ENCODE assay signal across 13 mouse cellular contexts in the genomic region with DNA sequence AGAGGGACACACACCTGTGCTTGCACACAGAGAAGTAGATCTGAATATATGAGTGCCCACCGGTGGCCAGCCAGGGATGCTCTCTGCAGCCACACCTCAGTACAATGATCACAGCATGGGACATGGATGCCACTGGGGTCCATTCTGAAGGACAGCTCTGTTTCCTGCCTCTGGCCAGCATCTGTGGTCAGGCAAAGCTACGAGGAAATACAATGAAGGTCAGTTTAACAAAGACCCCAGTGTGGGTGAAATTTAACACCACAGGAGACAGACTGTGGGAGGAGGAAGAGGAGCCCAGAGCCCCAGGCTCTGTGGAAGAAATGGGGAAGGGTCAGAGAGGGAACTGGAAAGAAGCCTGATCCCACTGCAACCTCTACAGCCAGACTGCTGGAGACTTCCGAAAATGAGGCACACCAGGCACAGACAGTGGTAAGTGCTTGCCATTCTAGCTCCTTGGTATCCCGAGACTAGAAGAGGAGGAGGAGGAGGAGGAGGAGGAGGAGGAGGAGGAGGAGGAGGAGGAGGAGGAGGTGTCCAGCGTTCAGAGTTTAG.
DNase-seq lines count a peak whose midpoint lies in the region; ATAC-seq lines count a peak whose summit lies in the region.
"Had no signal": no experiment of that assay in that cellular context is flagged by ENCODE, and none has a peak within 500 bp of the region (broad histone marks: within the 10 kb centered on the region; RNA-seq: fewer than 3 reads in every experiment).

No protein-coding gene starts in this region.

- 15% methylated on average over 4 of the region's 5 CpGs for WGBS in kidney, embryonic 14.5 days
- WGBS in midbrain, embryonic 10.5 days, result 15% methylated on average over 4 of the region's 5 CpGs
- WGBS in midbrain, embryonic 11.5 days, result 19% methylated on average over 4 of the region's 5 CpGs
- 5% methylated on average over 4 of the region's 5 CpGs for WGBS in embryonic facial prominence, embryonic 12.5 days
- WGBS in limb, embryonic 13.5 days, result 19% methylated on average over 4 of the region's 5 CpGs

- no peaks in the 10 kb centered on the region for H3K27me3 ChIP-seq in kidney, embryonic 14.5 days (ENCODE audit: control insufficient read depth, insufficient read depth, low read length)
- no peaks in the 10 kb centered on the region for H3K27me3 ChIP-seq in midbrain, embryonic 10.5 days (ENCODE audit: low read depth, poor library complexity, severe bottlenecking)
- no peaks in the 10 kb centered on the region for H3K27me3 ChIP-seq in midbrain, embryonic 11.5 days (ENCODE audit: control insufficient read depth, insufficient read depth, low read length)
- no peaks in the 10 kb centered on the region for H3K27me3 ChIP-seq in embryonic facial prominence, embryonic 12.5 days
- no peaks in the 10 kb centered on the region for H3K27me3 ChIP-seq in limb, embryonic 13.5 days
- H3K27me3 ChIP-seq: CH12.LX; embryonic facial prominence, embryonic 13.5 days; forebrain, embryonic 12.5 days; neural tube, embryonic 12.5 days had no signal

- ATAC-seq in kidney, embryonic 14.5 days (ENCODE audit: low FRiP score, low TSS enrichment), result peak; percentile 7; the same call in 1 of the 2 replicates
- no peak for ATAC-seq in midbrain, embryonic 11.5 days (ENCODE audit: low FRiP score)
- 0 out of 2 replicates have a peak, but pooled peaks have one; percentile 22 for ATAC-seq in embryonic facial prominence, embryonic 12.5 days (ENCODE audit: insufficient number of reproducible peaks, insufficient read depth, low FRiP score, low TSS enrichment)
- ATAC-seq in limb, embryonic 13.5 days (ENCODE audit: low FRiP score, low read depth), result peak; percentile 44; the same call in 1 of the 2 replicates

- no peaks in the 10 kb centered on the region for H3K36me3 ChIP-seq in kidney, embryonic 14.5 days (ENCODE audit: control insufficient read depth, insufficient read depth, low read length)
- H3K36me3 ChIP-seq in midbrain, embryonic 10.5 days, result no peaks in the 10 kb centered on the region
- no peaks in the 10 kb centered on the region for H3K36me3 ChIP-seq in midbrain, embryonic 11.5 days (ENCODE audit: control insufficient read depth, insufficient read depth, low read length)
- no peaks in the 10 kb centered on the region for H3K36me3 ChIP-seq in embryonic facial prominence, embryonic 12.5 days
- H3K36me3 ChIP-seq in limb, embryonic 13.5 days, result no peaks in the 10 kb centered on the region
- H3K36me3 ChIP-seq: embryonic facial prominence, embryonic 13.5 days; forebrain, embryonic 12.5 days; neural tube, embryonic 12.5 days had no signal

- DNase-seq in kidney, postnatal 36 days, result no peak
- no peak for DNase-seq in midbrain, embryonic 10.5 days (ENCODE audit: low spot score)
- DNase-seq in midbrain, embryonic 11.5 days (ENCODE audit: low spot score, missing footprints), result no peak
- no peak for DNase-seq in cerebellum, adult 9-10 months
- DNase-seq: cerebellum, adult 8-10 months had no signal

- no peaks in the 10 kb centered on the region; the same call in 1 of the 2 replicates for H3K9me3 ChIP-seq in kidney, embryonic 14.5 days (ENCODE audit: control insufficient read depth, low read length)
- no peaks in the 10 kb centered on the region for H3K9me3 ChIP-seq in midbrain, embryonic 10.5 days (replicated peaks)
- no peaks in the 10 kb centered on the region for H3K9me3 ChIP-seq in midbrain, embryonic 11.5 days (ENCODE audit: control insufficient read depth, low read length)
- H3K9me3 ChIP-seq in embryonic facial prominence, embryonic 12.5 days, result no peaks in the 10 kb centered on the region
- H3K9me3 ChIP-seq in limb, embryonic 13.5 days, result no peaks in the 10 kb centered on the region
- H3K9me3 ChIP-seq: embryonic facial prominence, embryonic 13.5 days; forebrain, embryonic 12.5 days; neural tube, embryonic 12.5 days had no signal

- H3K27ac ChIP-seq in kidney, embryonic 14.5 days (ENCODE audit: low read depth, low read length), result no peak overlapping the region
- H3K27ac ChIP-seq in midbrain, embryonic 10.5 days (replicated peaks), result peak overlapping the region; percentile 28; the same call in 1 of the 2 replicates
- no peak overlapping the region for H3K27ac ChIP-seq in midbrain, embryonic 11.5 days (ENCODE audit: low read depth, low read length)
- no peak overlapping the region for H3K27ac ChIP-seq in embryonic facial prominence, embryonic 12.5 days
- H3K27ac ChIP-seq in limb, embryonic 13.5 days, result no peak overlapping the region
- H3K27ac ChIP-seq: embryonic facial prominence, embryonic 13.5 days; forebrain, embryonic 12.5 days; kidney, postnatal 0 days; neural tube, embryonic 12.5 days had no signal

- H3K4me1 ChIP-seq in kidney, embryonic 14.5 days (ENCODE audit: control insufficient read depth, insufficient read depth, low read length), result peaks cover 11% of the 10 kb centered on the region
- H3K4me1 ChIP-seq in midbrain, embryonic 10.5 days, result peaks cover 20% of the 10 kb centered on the region
- peaks cover 2% of the 10 kb centered on the region; the same call in 1 of the 2 replicates for H3K4me1 ChIP-seq in midbrain, embryonic 11.5 days (ENCODE audit: control insufficient read depth, insufficient read depth, low read length)
- peaks cover 15% of the 10 kb centered on the region for H3K4me1 ChIP-seq in embryonic facial prominence, embryonic 12.5 days
- peaks cover 6% of the 10 kb centered on the region for H3K4me1 ChIP-seq in limb, embryonic 13.5 days

- no peak overlapping the region for H3K9ac ChIP-seq in kidney, embryonic 14.5 days (ENCODE audit: low read depth, low read length)
- no peak overlapping the region for H3K9ac ChIP-seq in midbrain, embryonic 11.5 days (ENCODE audit: low read length)
- H3K9ac ChIP-seq in embryonic facial prominence, embryonic 12.5 days, result no peak overlapping the region
- 0 out of 2 replicates have a peak overlapping the region, but pooled peaks have one; percentile 15 for H3K9ac ChIP-seq in limb, embryonic 13.5 days
- H3K9ac ChIP-seq: embryonic facial prominence, embryonic 13.5 days; forebrain, embryonic 12.5 days; neural tube, embryonic 12.5 days had no signal

- H3K4me2 ChIP-seq in kidney, embryonic 14.5 days (replicated peaks; ENCODE audit: low read depth, low read length), result no peak overlapping the region
- H3K4me2 ChIP-seq in midbrain, embryonic 11.5 days, result no peak overlapping the region
- H3K4me2 ChIP-seq in embryonic facial prominence, embryonic 12.5 days (replicated peaks), result peak overlapping the region; percentile 30
- no peak overlapping the region for H3K4me2 ChIP-seq in limb, embryonic 13.5 days (replicated peaks)
- H3K4me2 ChIP-seq: neural tube, embryonic 12.5 days had no signal

- H3K4me3 ChIP-seq in kidney, embryonic 14.5 days (ENCODE audit: low read length), result no peak overlapping the region
- 0 out of 2 replicates have a peak overlapping the region, but pooled peaks have one; percentile 18 for H3K4me3 ChIP-seq in midbrain, embryonic 10.5 days
- no peak overlapping the region for H3K4me3 ChIP-seq in midbrain, embryonic 11.5 days (ENCODE audit: low read depth, low read length)
- no peak overlapping the region for H3K4me3 ChIP-seq in embryonic facial prominence, embryonic 12.5 days
- H3K4me3 ChIP-seq in limb, embryonic 13.5 days, result no peak overlapping the region
- H3K4me3 ChIP-seq: embryonic facial prominence, embryonic 13.5 days; forebrain, embryonic 12.5 days; neural tube, embryonic 12.5 days had no signal
